Mouse (Mus musculus) heart, postnatal 0 days (tissue): ENCODE results near the gene Epha6. TPM values are rescaled to one million over a fixed set of nuclear protein-coding genes. Genes with fewer than 3 reads are reported as not detected.

Experiments
- ATAC-seq: fragments of 200-750 bp; cut with Nextera tagmentation; 2 replicates; pipeline ENCODE4 v1.8.0; 2017; ENCODE audit warnings: low read depth, moderate number of reproducible peaks, moderate library complexity; ENCODE audit not compliant: insufficient read depth
- DNase-seq: peaks from one replicate; pipeline ENCODE4 v3.0.0-alpha.2; 2016; ENCODE audit warnings: low spot score
- H3K27ac ChIP-seq: fragments of 300-500 bp; sonication (generic); 2 replicates; pipeline ENCODE4 v1.5.1; 2014; ENCODE audit warnings: low read depth, mild to moderate bottlenecking
- H3K27me3 ChIP-seq: fragments of 300-500 bp; sonication (generic); 2 replicates; pipeline ENCODE4 v1.6.1; 2014; ENCODE audit warnings: low read length, mixed read lengths; ENCODE audit not compliant: control insufficient read depth, insufficient read depth
- H3K36me3 ChIP-seq: fragments of 300-500 bp; sonication (generic); replicated peaks from 2 replicates; pipeline ENCODE4 v1.6.1; 2014; ENCODE audit warnings: low read length, mixed read lengths; ENCODE audit not compliant: control insufficient read depth, insufficient read depth
- H3K4me1 ChIP-seq: fragments of 300-500 bp; sonication (generic); 2 replicates; pipeline ENCODE4 v1.6.1; 2014; ENCODE audit warnings: antibody characterized with exemption; ENCODE audit not compliant: control insufficient read depth, insufficient read depth
- H3K4me2 ChIP-seq: fragments of 300-500 bp; sonication (generic); 2 replicates; pipeline ENCODE4 v1.6.1; 2014; ENCODE audit warnings: low read depth, mild to moderate bottlenecking, low read length, moderate library complexity
- H3K4me3 ChIP-seq: fragments of 300-500 bp; sonication (generic); 2 replicates; pipeline ENCODE4 v1.5.1; 2014; ENCODE audit warnings: low read depth, low read length
- H3K9ac ChIP-seq: fragments of 300-500 bp; sonication (generic); replicated peaks from 2 replicates; pipeline ENCODE4 v1.6.1; 2014; ENCODE audit warnings: low read depth, low read length, mixed read lengths
- H3K9me3 ChIP-seq: fragments of 300-500 bp; sonication (generic); replicated peaks from 2 replicates; pipeline ENCODE4 v1.6.1; 2016; ENCODE audit warnings: low read length; ENCODE audit not compliant: control insufficient read depth
- CTCF ChIP-seq: IDR thresholded peaks from 2 replicates; pipeline ENCODE4 v1.5.1; 2016; ENCODE audit warnings: antibody characterized with exemption, control low read depth, low read depth
- EP300 ChIP-seq: IDR thresholded peaks from 2 replicates; pipeline ENCODE4 v1.6.1; 2016; ENCODE audit warnings: antibody characterized with exemption, low read depth
- WGBS: fragments of 180-500 bp; shearing (Covaris S2); extraction: QIAGEN DNeasy Blood & Tissue Kit; methylation state at CpG from one replicate; pipeline ENCODE4 v1.1.7; 2014; 5-methylcytosine and 5-hydroxymethylcytosine counted together
- polyA plus RNA-seq: library from polyadenylated mRNA; unstranded; fragments of >200 nt; fragmentation: Nextera tagmentation; extraction: Ambion mirVana; gene quantifications from 2 replicates; pipeline ENCODE4 v1.2.1, GENCODE M21; 2015
- total RNA-seq: library from RNA; depleted of rRNA; stranded (reverse); fragments of >200 nt; gene quantifications from 2 replicates; pipeline ENCODE4 v1.2.3, GENCODE M21; 2014; ENCODE audit warnings: low replicate concordance

Gene Epha6
- total and polyA plus RNA-seq, 2 experiments from 2014 or later = not detected

- H3K27ac ChIP-seq = no peak overlapping the region
- no peaks in the 10 kb centered on the region for H3K9me3 ChIP-seq
- H3K4me2 ChIP-seq = no peak overlapping the region
- no peaks in the 10 kb centered on the region for H3K4me1 ChIP-seq
- H3K27me3 ChIP-seq = no peaks in the 10 kb centered on the region
- H3K4me3 ChIP-seq = no peak overlapping the region
- no peak overlapping the region for H3K9ac ChIP-seq
- DNase-seq (no peak), ATAC-seq (no peak)
- WGBS = 68% methylated on average over 3 of the region's 3 CpGs
- TF ChIP-seq CTCF = no peak
- TF ChIP-seq EP300 = no peak
- H3K36me3 ChIP-seq = no peaks in the 10 kb centered on the region
These were observed 20.0 kb downstream of the Epha6 start for GRCm38 (mm10) chr16:60585322-60585721.

- TF ChIP-seq CTCF (no peak), EP300 (no peak)
- Histone ChIP-seq H3K4me3 (no peak overlapping the region), H3K9ac (no peak overlapping the region), H3K27me3 (no peaks in the 10 kb centered on the region), H3K4me1 (no peaks in the 10 kb centered on the region), H3K4me2 (no peak overlapping the region), H3K36me3 (no peaks in the 10 kb centered on the region), H3K27ac (no peak overlapping the region), H3K9me3 (no peaks in the 10 kb centered on the region)
- ATAC-seq (no peak), DNase-seq (no peak)
- WGBS = 74% methylated on average over 7 of the region's 7 CpGs
These were observed 20.6 kb downstream of the Epha6 start for GRCm38 (mm10) chr16:60584695-60585094.

- no peak for TF ChIP-seq EP300
- TF ChIP-seq CTCF = no peak
- Histone ChIP-seq H3K9me3 (no peaks in the 10 kb centered on the region), H3K27me3 (no peaks in the 10 kb centered on the region), H3K9ac (no peak overlapping the region), H3K36me3 (no peaks in the 10 kb centered on the region), H3K4me1 (no peaks in the 10 kb centered on the region), H3K27ac (no peak overlapping the region), H3K4me2 (no peak overlapping the region), H3K4me3 (no peak overlapping the region)
- DNase-seq (no peak), ATAC-seq (no peak)
- 61% methylated on average over 2 of the region's 2 CpGs for WGBS
These were observed 34.8 kb downstream of the Epha6 start for GRCm38 (mm10) chr16:60570546-60570945.

GRCm38 (mm10) chr16:60544385-60544784, 60.9 kb downstream of the Epha6 start:
- DNase-seq (no peak), ATAC-seq (no peak)
- Histone ChIP-seq H3K9me3 (no peaks in the 10 kb centered on the region), H3K27ac (no peak overlapping the region), H3K4me3 (no peak overlapping the region), H3K4me1 (no peaks in the 10 kb centered on the region), H3K27me3 (no peaks in the 10 kb centered on the region), H3K4me2 (no peak overlapping the region), H3K9ac (no peak overlapping the region), H3K36me3 (no peaks in the 10 kb centered on the region)
- TF ChIP-seq CTCF = no peak
- WGBS = 47% methylated on average over 4 of the region's 4 CpGs

- no peak overlapping the region for H3K4me2 ChIP-seq
- DNase-seq = no peak
- ATAC-seq = no peak
- H3K9ac ChIP-seq = no peak overlapping the region
- no peaks in the 10 kb centered on the region for H3K36me3 ChIP-seq
- no peak overlapping the region for H3K27ac ChIP-seq
- H3K4me3 ChIP-seq = no peak overlapping the region
- TF ChIP-seq EP300 (no peak), CTCF (peak; percentile 53)
- no peaks in the 10 kb centered on the region for H3K9me3 ChIP-seq
- no peaks in the 10 kb centered on the region for H3K27me3 ChIP-seq
- no peaks in the 10 kb centered on the region for H3K4me1 ChIP-seq
These were observed 67.1 kb downstream of the Epha6 start for GRCm38 (mm10) chr16:60538233-60538632.

- no peak overlapping the region for H3K4me3 ChIP-seq
- H3K4me2 ChIP-seq = no peak overlapping the region
- no peak overlapping the region for H3K27ac ChIP-seq
- H3K9ac ChIP-seq = no peak overlapping the region
- 80% methylated on average over 3 of the region's 3 CpGs for WGBS
- ATAC-seq (no peak), DNase-seq (no peak)
- no peaks in the 10 kb centered on the region for H3K27me3 ChIP-seq
- no peaks in the 10 kb centered on the region for H3K4me1 ChIP-seq
- H3K9me3 ChIP-seq = no peaks in the 10 kb centered on the region
- no peaks in the 10 kb centered on the region for H3K36me3 ChIP-seq
- no peak for TF ChIP-seq EP300
- no peak for TF ChIP-seq CTCF
These were observed 95.6 kb downstream of the Epha6 start for GRCm38 (mm10) chr16:60509707-60510106.
